Mouse (Mus musculus): ENCODE data around the gene Sema5b.

GRCm38 (mm10) chr16:35607250-35607649, 66.3 kb downstream of the Sema5b start:
- TF ChIP-seq CTCF (IDR thresholded peaks at IDR 0.05; ENCODE audit: low read depth): no peak
- no peak for TF ChIP-seq EP300 (IDR thresholded peaks at IDR 0.05; ENCODE audit: low read depth)

All from liver, embryonic 14.5 days (tissue).